Mouse (Mus musculus) testis, postnatal 14 days (tissue): ENCODE results near the gene Ap3m1.

ENCODE experiments used
- DNase-seq: peaks from one replicate; pipeline ENCODE4 v3.0.0; 2021; ENCODE audit warnings: low spot score

The Ap3m1 gene

GRCm38 (mm10) chr14:21013800-21014334, 38.4 kb downstream of the Ap3m1 start:
- no peak for DNase-seq

GRCm38 (mm10) chr14:20999617-21000016, 52.7 kb downstream of the Ap3m1 start:
- DNase-seq: no peak

- DNase-seq: no peak
Measured at GRCm38 (mm10) chr14:20997548-20997947, 54.8 kb downstream of the Ap3m1 start.

GRCm38 (mm10) chr14:20996361-20996760, 55.9 kb downstream of the Ap3m1 start:
- DNase-seq: no peak

GRCm38 (mm10) chr14:20995497-20995896, 56.8 kb downstream of the Ap3m1 start:
- no peak for DNase-seq

- no peak for DNase-seq
Measured at GRCm38 (mm10) chr14:20994475-20994874, 57.8 kb downstream of the Ap3m1 start.

GRCm38 (mm10) chr14:20993067-20993691, 59.1 kb downstream of the Ap3m1 start:
- DNase-seq: no peak

- no peak for DNase-seq
Measured at GRCm38 (mm10) chr14:20991492-20991891, 60.8 kb downstream of the Ap3m1 start.

- DNase-seq: no peak
Measured at GRCm38 (mm10) chr14:20985482-20985881, 66.8 kb downstream of the Ap3m1 start.

GRCm38 (mm10) chr14:20983832-20984231, 68.5 kb downstream of the Ap3m1 start:
- DNase-seq: peak; percentile 69
